Mouse (Mus musculus): ENCODE results near the gene Fmod. TPM values are rescaled to one million over a fixed set of nuclear protein-coding genes. Genes with fewer than 3 reads are reported as not detected.

The Fmod gene
- total and polyA plus RNA-seq, 3 experiments = not detected

DNA sequence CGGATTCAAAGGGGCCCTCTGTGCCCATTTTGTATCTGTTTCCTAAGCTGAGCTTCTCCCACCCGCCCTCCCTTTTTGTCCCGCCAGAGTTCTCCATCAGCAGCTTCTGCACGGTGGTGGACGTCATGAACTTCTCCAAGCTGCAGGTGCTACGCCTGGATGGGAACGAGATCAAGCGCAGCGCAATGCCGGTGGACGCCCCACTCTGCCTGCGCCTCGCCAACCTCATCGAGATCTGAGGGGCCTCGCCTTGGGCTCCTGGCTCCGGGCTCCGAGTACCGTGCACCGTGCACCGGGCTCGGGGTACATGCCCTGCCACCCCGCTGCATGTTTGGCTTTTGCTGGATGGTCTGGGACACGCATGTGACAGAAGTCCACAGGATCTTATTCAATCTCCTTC lies 9.3 kb downstream of the Fmod start:
- Histone ChIP-seq H3K9ac (ENCODE audit: insufficient read depth, low read depth) (no peak overlapping the region), H3K4me2 (ENCODE audit: insufficient read depth, low read depth, poor library complexity, severe bottlenecking) (peak overlapping the region; percentile 41), H3K27me3 (replicated peaks) (peaks cover 71% of the 10 kb centered on the region), H3K36me3 (replicated peaks in 1 of 2; ENCODE audit: control insufficient read depth in 1 of 2, insufficient read depth in 1 of 2, low read length in 1 of 2) (no peaks in the 10 kb centered on the region), H3K27ac (ENCODE audit: insufficient read depth, low read depth) (no peak overlapping the region), H3K9me3 (replicated peaks; ENCODE audit: low read length) (no peaks in the 10 kb centered on the region), H3K4me1 (ENCODE audit: control insufficient read depth in 1 of 2, insufficient read depth in 2 of 2) (peaks cover 3 to 17% of the 10 kb centered on the region in 2 experiments; a peak in 3 of 4 replicates), H3K4me3 (replicated peaks in 1 of 3; ENCODE audit: low read depth in 2 of 3, low read length in 2 of 3, poor library complexity in 1 of 3) (no peak overlapping the region), H3K79me2 (replicated peaks; ENCODE audit: control insufficient read depth, extremely low read depth, insufficient read depth, poor library complexity, severe bottlenecking) (no peaks in the 10 kb centered on the region)
- dilution Hi-C loops (cut with MboI; ENCODE audit: extremely low pct_ligation_motif_present, extremely low pct_unique_long_range_greater_than_20kb, low sequenced_read_pairs) (no loop called here), in situ Hi-C loops (cut with MboI; ENCODE audit: low pct_ligation_motif_present, low pct_unique_long_range_greater_than_20kb, low sequenced_read_pairs) (loop anchor here (5.0 to 10.0 kb wide), 3 partner anchors 52 to 304 kb away; no protein-coding TSS in a partner anchor)
- no peak for TF ChIP-seq JUND (conservative IDR thresholded peaks at IDR 0.05; ENCODE audit: low read depth, low read length)
- TF ChIP-seq RAD21 (IDR thresholded peaks at IDR 0.05; ENCODE audit: low read depth, low read length) = no peak
- no peak for TF ChIP-seq MYC (IDR thresholded peaks at IDR 0.05; ENCODE audit: low read depth, low read length)
- no peak for TF ChIP-seq KAT2A (IDR thresholded peaks at IDR 0.05; ENCODE audit: insufficient replicate concordance, low read length)
- TF ChIP-seq ZKSCAN1 (IDR thresholded peaks at IDR 0.05; ENCODE audit: borderline replicate concordance, low read depth, low read length) = no peak
- no peak for TF ChIP-seq USF1 (IDR thresholded peaks at IDR 0.05; ENCODE audit: low read depth, low read length)
- TF ChIP-seq NELFE (IDR thresholded peaks at IDR 0.05; ENCODE audit: low read depth, low read length) = no peak
- TF ChIP-seq E2F4 (IDR thresholded peaks at IDR 0.05; ENCODE audit: insufficient replicate concordance, low read depth, low read length) = no peak
- no peak for TF ChIP-seq ELF1 (IDR thresholded peaks at IDR 0.05; ENCODE audit: low read depth, low read length)
- no peak for TF ChIP-seq SIN3A (IDR thresholded peaks at IDR 0.05; ENCODE audit: low read length)
- TF ChIP-seq IRF4 (IDR thresholded peaks at IDR 0.05; ENCODE audit: low read depth, low read length) = no peak
- TF ChIP-seq CHD2 (IDR thresholded peaks at IDR 0.05; ENCODE audit: low read length) = no peak
- DNase-seq (ENCODE audit: extremely low read depth) = no peak

DNA sequence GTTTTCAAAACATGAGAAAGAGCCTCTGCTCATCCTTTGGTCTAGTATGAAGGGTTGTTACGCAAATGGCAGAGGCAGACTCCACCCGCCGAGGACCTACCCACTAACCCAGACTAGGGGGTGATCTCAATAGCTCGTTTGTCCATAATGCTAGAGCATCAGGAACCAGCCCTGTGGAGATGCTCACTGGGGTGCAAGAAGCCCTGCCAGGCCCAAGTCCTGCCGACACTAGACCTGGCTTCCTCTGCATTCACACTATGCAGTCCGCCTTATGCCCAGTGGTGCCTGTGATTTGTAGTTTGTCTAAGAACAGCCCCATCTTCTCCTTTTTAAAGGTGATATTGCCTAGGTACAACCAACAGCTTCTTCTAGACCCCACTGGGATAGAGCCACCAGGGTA lies 10.4 kb downstream of the Fmod start:
- H3K4me2 ChIP-seq (ENCODE audit: insufficient read depth, low read depth, poor library complexity, severe bottlenecking) = no peak overlapping the region
- H3K9me3 ChIP-seq (replicated peaks; ENCODE audit: low read length) = no peaks in the 10 kb centered on the region
- no peaks in the 10 kb centered on the region for H3K79me2 ChIP-seq (replicated peaks; ENCODE audit: control insufficient read depth, extremely low read depth, insufficient read depth, poor library complexity, severe bottlenecking)
- H3K4me1 ChIP-seq (ENCODE audit: control insufficient read depth in 1 of 2, insufficient read depth in 2 of 2) = peaks cover 3 to 17% of the 10 kb centered on the region in 2 experiments; a peak in 3 of 4 replicates
- H3K27me3 ChIP-seq (replicated peaks) = peaks cover 68% of the 10 kb centered on the region
- in situ Hi-C loops (cut with MboI; ENCODE audit: low pct_ligation_motif_present, low pct_unique_long_range_greater_than_20kb, low sequenced_read_pairs) (loop anchor here (5.0 to 10.0 kb wide), 3 partner anchors 53 to 305 kb away; no protein-coding TSS in a partner anchor), dilution Hi-C loops (cut with MboI; ENCODE audit: extremely low pct_ligation_motif_present, extremely low pct_unique_long_range_greater_than_20kb, low sequenced_read_pairs) (no loop called here)
- no peak overlapping the region for H3K9ac ChIP-seq (ENCODE audit: insufficient read depth, low read depth)
- no peak for DNase-seq (ENCODE audit: extremely low read depth)
- H3K4me3 ChIP-seq (replicated peaks in 1 of 3; ENCODE audit: low read depth in 2 of 3, low read length in 2 of 3, poor library complexity in 1 of 3) = no peak overlapping the region
- no peak for TF ChIP-seq GABPA (IDR thresholded peaks at IDR 0.05; ENCODE audit: insufficient replicate concordance, low read depth, low read length)
- no peak for TF ChIP-seq PAX5 (IDR thresholded peaks at IDR 0.05; ENCODE audit: low read length)
- no peak for TF ChIP-seq RAD21 (IDR thresholded peaks at IDR 0.05; ENCODE audit: low read depth, low read length)
- TF ChIP-seq USF2 (conservative IDR thresholded peaks at IDR 0.05; ENCODE audit: low read depth, low read length) = no peak
- no peak for TF ChIP-seq MXI1 (IDR thresholded peaks at IDR 0.05; ENCODE audit: low read depth, low read length)
- no peak for TF ChIP-seq E2F4 (IDR thresholded peaks at IDR 0.05; ENCODE audit: insufficient replicate concordance, low read depth, low read length)
- no peak for TF ChIP-seq MAFK (IDR thresholded peaks at IDR 0.05; ENCODE audit: insufficient replicate concordance, low read length)
- no peak for TF ChIP-seq UBTF (IDR thresholded peaks at IDR 0.05; ENCODE audit: low read depth, low read length)
- no peak for TF ChIP-seq NELFE (IDR thresholded peaks at IDR 0.05; ENCODE audit: low read depth, low read length)
- TF ChIP-seq HCFC1 (IDR thresholded peaks at IDR 0.05; ENCODE audit: low read depth, low read length) = no peak
- TF ChIP-seq TCF12 (IDR thresholded peaks at IDR 0.05; ENCODE audit: low read depth, low read length) = no peak
- TF ChIP-seq ZMIZ1 (IDR thresholded peaks at IDR 0.05; ENCODE audit: low read depth, low read length) = no peak
- TF ChIP-seq JUND (conservative IDR thresholded peaks at IDR 0.05; ENCODE audit: low read depth, low read length) = no peak
- no peak for TF ChIP-seq MYC (IDR thresholded peaks at IDR 0.05; ENCODE audit: low read depth, low read length)
- no peak for TF ChIP-seq ZC3H11A (IDR thresholded peaks at IDR 0.05; ENCODE audit: low read depth, low read length)
- H3K36me3 ChIP-seq (replicated peaks in 1 of 2; ENCODE audit: control insufficient read depth in 1 of 2, insufficient read depth in 1 of 2, low read length in 1 of 2) = no peaks in the 10 kb centered on the region
- H3K27ac ChIP-seq (ENCODE audit: insufficient read depth, low read depth) = no peak overlapping the region
